Mouse (Mus musculus) neural tube, embryonic 14.5 days (tissue): ENCODE data around the gene Flii. TPM values are rescaled to one million over a fixed set of nuclear protein-coding genes. Genes with fewer than 3 reads are reported as not detected.

Source experiments
- ATAC-seq: fragments of 200-750 bp; cut with Nextera tagmentation; 2 replicates; pipeline ENCODE4 v1.8.0; 2017; ENCODE audit warnings: low read depth, mild to moderate bottlenecking, moderate TSS enrichment, moderate library complexity
- H3K27ac ChIP-seq: fragments of 300-500 bp; sonication (generic); 2 replicates; pipeline ENCODE4 v1.5.1; 2014; ENCODE audit warnings: low read depth, mild to moderate bottlenecking, control low read depth, low read length, moderate library complexity, mixed read lengths
- H3K27me3 ChIP-seq: fragments of 300-500 bp; sonication (generic); 2 replicates; pipeline ENCODE4 v1.6.1; 2014; ENCODE audit warnings: low read length; ENCODE audit not compliant: control insufficient read depth, insufficient read depth
- H3K36me3 ChIP-seq: fragments of 300-500 bp; sonication (generic); 2 replicates; pipeline ENCODE4 v1.6.1; 2014; ENCODE audit warnings: low read length, mixed read lengths; ENCODE audit not compliant: control insufficient read depth, insufficient read depth
- H3K4me1 ChIP-seq: fragments of 300-500 bp; sonication (generic); 2 replicates; pipeline ENCODE4 v1.6.1; 2014; ENCODE audit warnings: low read length; ENCODE audit not compliant: control insufficient read depth, insufficient read depth
- H3K4me2 ChIP-seq: fragments of 300-500 bp; sonication (generic); 2 replicates; pipeline ENCODE4 v1.6.1; 2014; ENCODE audit warnings: mild to moderate bottlenecking, low read depth, low read length, control low read depth
- H3K4me3 ChIP-seq: fragments of 300-500 bp; sonication (generic); 2 replicates; pipeline ENCODE4 v1.5.1; 2014; ENCODE audit warnings: low read depth, low read length, control low read depth, mixed read lengths
- H3K9ac ChIP-seq: fragments of 300-500 bp; sonication (generic); replicated peaks from 2 replicates; pipeline ENCODE4 v1.6.1; 2014; ENCODE audit warnings: low read depth, mild to moderate bottlenecking, control low read depth, low read length, mixed read lengths
- H3K9me3 ChIP-seq: fragments of 300-500 bp; sonication (generic); 2 replicates; pipeline ENCODE4 v1.6.1; 2016; ENCODE audit warnings: low read length; ENCODE audit not compliant: control insufficient read depth
- WGBS: fragments of 180-500 bp; shearing (Covaris S2); extraction: QIAGEN DNeasy Blood & Tissue Kit; methylation state at CpG from one replicate; pipeline ENCODE4 v1.1.7; 2014; 5-methylcytosine and 5-hydroxymethylcytosine counted together
- polyA plus RNA-seq: library from polyadenylated mRNA; unstranded; fragments of >200 nt; fragmentation: Nextera tagmentation; extraction: Ambion mirVana; gene quantifications from 2 replicates; pipeline ENCODE4 v1.2.1, GENCODE M21; 2014

Gene Flii
- polyA plus RNA-seq, 1 experiment from 2014 or later: 52.9 TPM

GRCm38 (mm10) chr11:60709481-60710465 is 17.3 kb downstream of the Flii start:
- 96% methylated on average over 45 of the region's 45 CpGs for WGBS
- ATAC-seq: no peak
- no peaks in the 10 kb centered on the region for H3K27me3 ChIP-seq

GRCm38 (mm10) chr11:60708631-60709030 is 18.4 kb downstream of the Flii start:
- Histone ChIP-seq H3K4me2 (no peak overlapping the region), H3K27me3 (no peaks in the 10 kb centered on the region), H3K9ac (no peak overlapping the region), H3K9me3 (no peaks in the 10 kb centered on the region), H3K27ac (no peak overlapping the region), H3K4me1 (0 out of 2 replicates have a peak, but pooled peaks cover 3% of the 10 kb centered on the region), H3K36me3 (peaks cover 86% of the 10 kb centered on the region), H3K4me3 (no peak overlapping the region)
- WGBS: 94% methylated on average over 10 of the region's 10 CpGs
- no peak for ATAC-seq

More at GRCm38 (mm10) chr11:60709481-60710465, 17.3 kb downstream of the Flii start:
- no peaks in the 10 kb centered on the region for H3K9me3 ChIP-seq
- no peak overlapping the region for H3K4me2 ChIP-seq
- H3K9ac ChIP-seq: no peak overlapping the region
- peaks cover 94% of the 10 kb centered on the region for H3K36me3 ChIP-seq
- H3K4me1 ChIP-seq: no peaks in the 10 kb centered on the region
- H3K4me3 ChIP-seq: no peak overlapping the region
- no peak overlapping the region for H3K27ac ChIP-seq

GRCm38 (mm10) chr11:60707672-60708071 is 19.4 kb downstream of the Flii start:
- ATAC-seq: no peak

GRCm38 (mm10) chr11:60706696-60707480 is 20.2 kb downstream of the Flii start:
- Histone ChIP-seq H3K9ac (no peak overlapping the region), H3K27me3 (no peaks in the 10 kb centered on the region), H3K9me3 (no peaks in the 10 kb centered on the region), H3K4me1 (peaks cover 15% of the 10 kb centered on the region; the same call in 1 of the 2 replicates), H3K36me3 (peaks cover 68% of the 10 kb centered on the region), H3K4me2 (no peak overlapping the region), H3K4me3 (no peak overlapping the region), H3K27ac (no peak overlapping the region)
- no peak for ATAC-seq
- WGBS: 88% methylated on average over 14 of the region's 14 CpGs

More at GRCm38 (mm10) chr11:60707672-60708071, 19.4 kb downstream of the Flii start:
- H3K27ac ChIP-seq: no peak overlapping the region
- no peak overlapping the region for H3K4me2 ChIP-seq
- H3K4me3 ChIP-seq: no peak overlapping the region
- peaks cover 76% of the 10 kb centered on the region for H3K36me3 ChIP-seq
- no peak overlapping the region for H3K9ac ChIP-seq
- 92% methylated on average over 3 of the region's 3 CpGs for WGBS
- no peaks in the 10 kb centered on the region for H3K9me3 ChIP-seq
- peaks cover 12% of the 10 kb centered on the region; the same call in 1 of the 2 replicates for H3K4me1 ChIP-seq
- H3K27me3 ChIP-seq: no peaks in the 10 kb centered on the region

- Histone ChIP-seq H3K27ac (no peak overlapping the region), H3K36me3 (peaks cover 60% of the 10 kb centered on the region), H3K4me2 (no peak overlapping the region), H3K27me3 (no peaks in the 10 kb centered on the region), H3K9ac (no peak overlapping the region), H3K4me3 (no peak overlapping the region), H3K9me3 (no peaks in the 10 kb centered on the region), H3K4me1 (peaks cover 23% of the 10 kb centered on the region)
- no peak for ATAC-seq
- 93% methylated on average over 7 of the region's 7 CpGs for WGBS
These were observed 21.0 kb downstream of the Flii start for GRCm38 (mm10) chr11:60706076-60706475.

GRCm38 (mm10) chr11:60705255-60705654 is 21.8 kb downstream of the Flii start:
- WGBS: 96% methylated on average over 3 of the region's 3 CpGs
- Histone ChIP-seq H3K36me3 (peaks cover 52% of the 10 kb centered on the region), H3K9me3 (no peaks in the 10 kb centered on the region), H3K4me2 (no peak overlapping the region), H3K27ac (no peak overlapping the region; the same call in 1 of the 2 replicates), H3K4me3 (no peak overlapping the region), H3K4me1 (peaks cover 29% of the 10 kb centered on the region), H3K9ac (no peak overlapping the region), H3K27me3 (no peaks in the 10 kb centered on the region)
- no peak for ATAC-seq

- Histone ChIP-seq H3K4me2 (no peak overlapping the region), H3K4me3 (no peak overlapping the region), H3K36me3 (peaks cover 42% of the 10 kb centered on the region), H3K9me3 (no peaks in the 10 kb centered on the region), H3K4me1 (peaks cover 29% of the 10 kb centered on the region), H3K9ac (no peak overlapping the region), H3K27ac (no peak overlapping the region), H3K27me3 (no peaks in the 10 kb centered on the region)
- no peak for ATAC-seq
- WGBS: 94% methylated on average over 19 of the region's 19 CpGs
These were observed 22.8 kb downstream of the Flii start for GRCm38 (mm10) chr11:60704023-60704880.

GRCm38 (mm10) chr11:60703131-60703530 is 23.9 kb downstream of the Flii start:
- 22% methylated on average over 4 of the region's 4 CpGs for WGBS
- Histone ChIP-seq H3K4me3 (no peak overlapping the region), H3K4me2 (no peak overlapping the region), H3K36me3 (peaks cover 31% of the 10 kb centered on the region), H3K9me3 (no peaks in the 10 kb centered on the region), H3K4me1 (peaks cover 35% of the 10 kb centered on the region), H3K27me3 (no peaks in the 10 kb centered on the region), H3K9ac (no peak overlapping the region), H3K27ac (no peak overlapping the region)
- ATAC-seq: no peak
